Mouse (Mus musculus): Measurements from ENCODE around the gene Akap1.

Akap1 gene

DNA sequence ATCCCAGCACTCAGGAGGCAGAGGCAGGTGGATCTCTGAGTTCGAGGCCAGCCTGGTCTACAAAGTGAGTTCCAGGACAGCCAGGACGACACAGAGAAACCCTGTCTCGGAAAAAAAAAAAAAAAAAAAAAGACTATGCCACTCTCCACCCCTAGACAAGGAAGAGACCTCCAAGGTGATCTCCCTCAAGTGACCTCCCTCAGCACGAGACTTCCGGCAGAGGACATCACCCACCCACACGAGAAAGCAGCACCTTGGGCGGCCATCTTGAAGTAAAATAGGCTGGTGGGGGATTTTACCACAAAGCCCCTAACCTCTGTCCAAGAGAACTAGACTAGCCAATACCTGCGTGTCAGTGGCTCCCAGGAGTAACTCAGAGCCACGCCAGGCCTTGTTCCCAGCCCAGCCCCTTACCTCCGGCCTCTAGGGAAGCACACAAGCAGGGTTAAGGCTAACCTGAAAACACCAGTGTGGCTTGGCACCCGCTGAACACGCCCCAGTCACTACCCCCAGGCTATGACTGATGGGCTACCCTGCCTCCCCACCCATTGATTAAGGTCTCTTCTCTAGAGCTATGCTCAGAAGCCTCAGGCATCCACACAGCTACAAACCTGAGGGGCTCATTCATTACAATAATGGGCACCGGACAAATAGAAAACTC lies 21.9 kb downstream of the Akap1 start:
- DNase-seq (ENCODE audit: low spot score) = no peak

DNA sequence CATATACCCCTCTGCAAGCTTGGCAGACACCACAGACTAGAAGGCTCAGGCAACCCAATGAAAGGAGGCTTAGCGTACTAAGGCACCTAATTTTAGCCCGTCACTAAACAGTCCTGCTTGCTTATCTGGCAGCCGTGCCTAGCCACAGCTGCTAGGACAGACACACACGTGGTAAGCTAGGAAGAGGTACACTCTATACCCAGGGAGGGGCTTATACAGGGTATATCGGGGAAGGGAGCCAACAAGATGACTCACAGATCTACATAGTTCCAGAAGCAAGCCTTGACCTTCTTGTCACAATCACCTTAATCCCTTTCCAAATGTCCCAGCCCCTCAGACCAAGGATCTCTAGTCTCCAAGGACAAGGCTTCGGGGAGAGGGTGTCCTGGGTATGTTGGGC lies 23.0 kb downstream of the Akap1 start:
- DNase-seq (ENCODE audit: low spot score) = no peak

DNA sequence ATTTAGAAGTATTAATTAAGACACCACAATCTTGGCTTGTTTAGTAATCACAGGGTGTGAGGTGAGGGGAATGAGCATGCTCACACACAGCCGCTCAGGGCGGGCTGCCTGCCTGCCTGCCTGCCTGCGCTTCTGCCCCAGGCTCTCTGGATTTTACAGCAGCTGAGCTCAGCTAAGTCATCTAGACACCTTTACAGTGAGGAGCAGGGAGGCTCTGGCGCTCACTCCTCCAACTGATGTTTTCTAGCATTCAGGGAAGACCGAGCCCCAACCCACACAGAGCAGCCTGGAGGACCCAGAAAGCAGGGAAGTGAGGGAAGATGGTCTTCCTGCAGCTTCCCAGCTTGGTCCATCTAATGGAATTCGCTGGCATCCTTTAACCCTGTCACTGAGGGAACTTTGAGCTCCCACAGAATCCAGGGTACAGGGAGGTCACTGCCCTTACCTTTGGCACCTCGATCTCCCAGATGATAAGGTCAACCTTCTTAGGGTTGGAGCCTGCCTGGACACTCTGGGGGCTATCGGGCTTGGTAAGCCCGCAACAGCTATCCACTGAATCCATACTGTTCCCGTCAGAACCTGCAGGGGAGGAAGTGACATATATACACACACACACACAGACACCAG lies 23.5 kb downstream of the Akap1 start:
- DNase-seq (ENCODE audit: low spot score) = no peak

DNA sequence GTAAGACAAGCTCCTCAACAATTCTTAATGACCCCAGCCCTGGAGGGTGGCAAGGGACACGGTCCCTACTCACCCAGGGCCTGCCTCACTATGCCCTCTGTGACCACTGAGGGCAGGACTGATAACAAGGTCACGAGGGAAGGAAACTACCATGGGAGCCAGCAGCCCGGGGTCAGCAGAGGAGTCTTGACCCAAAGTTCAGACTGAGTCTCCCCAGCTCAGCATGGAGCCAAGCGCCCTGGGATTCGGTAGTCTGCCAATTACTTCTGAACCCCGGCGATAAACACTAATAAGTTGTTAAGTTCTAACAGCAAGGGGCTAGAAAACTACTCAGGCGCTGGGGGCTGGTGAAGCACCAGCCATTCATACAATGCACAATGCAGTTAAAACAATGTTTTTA lies 24.1 kb downstream of the Akap1 start:
- DNase-seq (ENCODE audit: low spot score) = no peak

DNA sequence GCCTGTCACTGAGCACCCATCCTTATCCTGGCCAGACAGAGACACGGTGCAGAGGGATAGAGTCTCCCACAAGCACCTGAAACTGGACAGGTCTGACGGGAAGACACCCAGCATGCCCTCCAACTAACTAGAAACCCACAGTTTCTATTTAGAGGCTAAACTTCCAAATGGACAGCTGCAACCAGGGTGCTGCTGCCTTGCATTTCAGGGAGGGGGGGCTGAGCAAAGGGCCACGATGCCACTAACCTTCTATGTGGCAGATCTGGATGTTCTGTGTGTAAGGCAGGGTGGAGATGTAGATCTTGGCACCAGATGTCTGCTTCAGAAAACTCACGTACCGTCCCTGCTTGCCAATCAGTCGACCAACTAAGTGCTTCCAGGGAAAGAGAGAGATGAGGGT lies 25.0 kb downstream of the Akap1 start:
- DNase-seq (ENCODE audit: low spot score) = no peak

DNA sequence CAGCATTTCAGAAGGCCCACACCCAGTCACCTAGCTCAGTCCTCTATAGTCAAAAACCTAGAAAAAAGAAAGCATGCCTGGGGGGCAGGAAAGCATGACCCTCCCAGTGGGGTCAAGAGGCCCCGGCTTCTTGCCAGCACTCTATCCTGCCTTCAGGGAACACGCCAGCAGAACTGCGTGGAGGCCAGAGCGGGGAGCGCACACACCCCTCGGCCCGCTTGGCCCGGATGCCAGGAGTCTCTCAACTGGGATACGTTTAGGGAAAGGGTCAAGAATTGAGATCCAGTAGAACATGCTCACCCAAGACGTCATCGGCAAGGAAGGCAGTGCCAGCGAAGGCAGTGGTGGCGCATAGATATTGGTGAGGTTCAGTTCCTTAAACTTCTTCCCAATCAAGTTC lies 25.8 kb downstream of the Akap1 start:
- DNase-seq (ENCODE audit: low spot score) = no peak

DNA sequence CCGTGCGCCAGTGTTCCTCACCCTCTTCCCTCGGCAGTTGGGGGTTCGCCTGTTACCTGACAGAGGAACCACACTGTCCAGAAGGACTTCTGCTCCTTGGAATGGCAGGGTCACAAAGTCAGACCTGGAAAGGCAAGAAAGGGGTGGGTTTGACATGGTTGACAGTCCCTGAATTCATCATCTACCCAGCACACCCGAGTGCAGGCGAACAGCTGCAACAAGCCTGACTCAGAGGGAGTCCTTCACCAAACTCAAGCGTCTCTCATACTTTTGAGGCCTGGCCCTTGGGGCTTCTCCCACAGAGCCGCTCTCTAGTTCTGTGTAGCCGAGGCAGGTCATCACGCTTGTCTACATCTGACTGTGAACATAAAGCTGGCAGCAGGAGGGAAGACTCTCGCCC lies 29.8 kb downstream of the Akap1 start:
- no peak for DNase-seq (ENCODE audit: low spot score)

DNA sequence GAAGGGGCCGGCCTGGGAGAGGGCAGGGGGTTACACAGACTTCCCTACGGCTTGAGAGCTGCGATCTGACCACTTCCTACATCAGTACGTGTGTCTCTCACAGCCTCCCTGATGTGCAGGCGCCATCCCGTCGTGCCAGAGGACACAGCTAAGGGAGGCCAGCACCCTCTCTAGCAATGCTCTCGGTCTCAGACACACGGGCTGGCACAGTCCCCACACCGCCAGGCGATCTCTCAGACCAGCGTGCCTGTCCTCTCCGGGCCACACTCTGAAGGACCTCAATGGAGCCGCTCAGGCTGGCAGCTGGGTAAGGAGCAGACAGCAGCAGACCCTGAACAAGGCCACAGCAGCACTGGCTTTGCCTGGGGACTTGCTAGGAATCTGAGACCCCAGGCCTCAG lies 30.3 kb downstream of the Akap1 start:
- no peak for DNase-seq (ENCODE audit: low spot score)

DNA sequence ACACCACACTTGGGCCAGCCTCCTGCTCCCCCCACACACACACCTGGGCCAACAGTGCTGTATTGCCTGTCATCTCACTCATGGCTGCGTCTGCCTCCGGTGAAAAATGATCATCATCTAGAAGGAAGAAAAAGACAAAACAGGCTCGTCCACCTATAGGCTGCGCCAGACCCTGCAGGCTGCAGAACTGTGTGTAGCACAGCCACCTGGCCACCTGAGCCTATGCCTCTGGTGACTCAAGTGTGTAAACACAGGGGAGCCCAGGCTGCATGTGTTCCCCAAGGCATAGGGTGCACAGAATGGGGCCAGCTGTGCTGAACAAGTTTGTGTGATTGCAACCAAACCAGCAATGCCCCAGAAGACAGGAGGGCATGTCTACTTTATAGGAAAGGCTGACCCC lies 31.3 kb downstream of the Akap1 start:
- no peak for DNase-seq (ENCODE audit: low spot score)

DNA sequence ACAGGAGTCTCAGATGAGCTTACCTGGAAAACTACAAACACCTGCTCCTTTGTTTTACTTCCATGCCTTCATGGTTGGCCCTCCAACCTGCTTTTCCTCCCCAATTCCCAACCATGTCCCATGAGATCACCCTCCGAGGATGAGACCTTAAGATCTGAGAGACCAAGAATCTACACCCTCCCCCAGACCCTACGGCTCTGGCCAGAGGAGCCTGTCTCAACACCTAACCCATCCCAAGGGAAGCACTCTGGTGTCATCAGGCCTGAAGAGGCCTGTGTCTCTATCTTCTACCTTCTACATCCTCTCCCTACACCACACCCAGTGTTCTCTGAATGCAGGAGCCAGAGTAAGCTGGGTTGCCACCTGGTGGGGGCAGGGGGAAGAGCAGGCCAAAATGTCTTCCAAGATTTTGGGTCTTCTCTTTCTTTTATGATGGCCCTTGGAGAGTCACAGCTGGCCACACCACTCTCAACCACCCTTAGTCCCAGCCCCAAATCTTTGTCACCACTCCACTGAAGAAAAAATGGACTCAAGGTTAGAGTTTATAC lies 34.1 kb downstream of the Akap1 start:
- DNase-seq (ENCODE audit: low spot score) = peak; percentile 74

DNA sequence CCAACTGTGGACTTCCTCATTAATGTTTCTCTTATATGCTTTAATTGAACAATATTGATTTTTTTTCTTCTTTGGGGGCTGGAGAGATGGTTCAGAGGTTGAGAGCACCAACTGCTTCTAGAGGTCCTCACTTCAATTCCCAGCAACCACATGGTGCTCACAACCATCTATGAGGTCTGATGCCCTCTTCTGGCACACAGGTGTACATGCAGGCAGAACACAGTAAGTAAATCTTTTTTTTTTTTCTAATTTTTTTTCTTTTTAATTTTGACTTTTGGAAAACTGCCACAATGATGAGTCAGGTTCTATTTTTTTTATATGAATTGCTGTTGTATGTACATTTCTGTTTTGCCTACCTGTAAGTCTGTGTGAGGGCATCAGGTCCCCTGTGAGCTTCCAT lies 35.9 kb downstream of the Akap1 start:
- DNase-seq (ENCODE audit: low spot score) = no peak

DNA sequence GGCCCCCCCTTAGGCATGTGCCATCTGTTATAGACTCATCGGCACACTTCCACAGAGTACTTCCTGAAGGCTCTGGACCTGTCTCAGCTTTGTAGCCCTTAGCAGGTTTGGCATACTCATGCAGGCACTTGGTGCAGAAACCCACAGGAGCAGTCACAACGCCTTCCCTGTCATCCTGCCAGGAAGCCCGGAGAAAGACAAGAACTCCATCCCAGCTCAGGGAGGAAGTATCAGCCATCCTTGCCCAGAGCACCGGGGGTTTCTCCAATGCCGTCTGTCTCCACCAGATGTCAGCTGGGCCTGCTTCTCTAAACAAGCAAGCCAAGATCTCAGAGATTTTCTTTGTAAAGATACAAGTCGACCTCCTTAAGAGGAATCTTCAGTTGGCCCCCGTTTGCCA lies 38.5 kb downstream of the Akap1 start:
- no peak for DNase-seq (ENCODE audit: low spot score)

DNA sequence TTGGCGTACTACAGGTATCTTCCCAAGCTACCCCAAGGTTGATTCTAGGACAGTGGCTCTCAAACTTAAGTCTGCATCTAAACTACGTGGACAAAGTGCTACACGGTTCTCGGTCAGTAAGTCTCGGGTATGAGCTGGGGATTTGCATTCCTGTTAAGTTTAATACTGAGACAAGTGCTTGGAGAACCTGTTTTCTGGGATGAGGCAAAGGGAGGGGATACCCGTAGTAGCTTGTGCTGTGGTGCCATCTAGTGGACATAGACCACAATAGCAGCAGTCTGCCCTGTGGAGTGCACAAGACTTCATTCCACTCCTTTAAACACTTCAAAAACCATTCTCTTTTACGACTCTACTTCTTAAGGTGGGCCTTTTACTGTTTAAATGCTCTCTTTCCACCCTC lies 41.4 kb downstream of the Akap1 start:
- DNase-seq (ENCODE audit: low spot score) = peak; percentile 96

DNA sequence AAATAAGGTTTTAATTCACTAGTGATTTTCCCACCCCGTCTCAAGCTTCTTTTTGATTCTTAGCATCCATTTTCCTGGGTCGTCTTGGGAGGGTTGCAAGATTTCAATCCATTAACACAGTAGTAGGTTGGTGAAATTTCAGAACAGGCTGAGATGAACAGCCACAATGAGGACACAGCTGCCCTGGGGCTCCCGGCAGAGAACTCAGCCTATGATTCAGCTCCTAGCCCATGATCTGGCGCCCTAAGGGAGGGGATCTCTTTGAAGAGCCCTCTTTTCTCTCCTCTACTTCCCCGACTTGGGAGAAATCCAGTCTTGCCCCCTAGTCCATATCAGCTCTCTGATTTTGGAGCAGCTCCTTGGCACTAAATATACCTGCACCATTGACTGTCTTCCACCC lies 41.9 kb downstream of the Akap1 start:
- DNase-seq (ENCODE audit: low spot score) = peak; percentile 52

DNA sequence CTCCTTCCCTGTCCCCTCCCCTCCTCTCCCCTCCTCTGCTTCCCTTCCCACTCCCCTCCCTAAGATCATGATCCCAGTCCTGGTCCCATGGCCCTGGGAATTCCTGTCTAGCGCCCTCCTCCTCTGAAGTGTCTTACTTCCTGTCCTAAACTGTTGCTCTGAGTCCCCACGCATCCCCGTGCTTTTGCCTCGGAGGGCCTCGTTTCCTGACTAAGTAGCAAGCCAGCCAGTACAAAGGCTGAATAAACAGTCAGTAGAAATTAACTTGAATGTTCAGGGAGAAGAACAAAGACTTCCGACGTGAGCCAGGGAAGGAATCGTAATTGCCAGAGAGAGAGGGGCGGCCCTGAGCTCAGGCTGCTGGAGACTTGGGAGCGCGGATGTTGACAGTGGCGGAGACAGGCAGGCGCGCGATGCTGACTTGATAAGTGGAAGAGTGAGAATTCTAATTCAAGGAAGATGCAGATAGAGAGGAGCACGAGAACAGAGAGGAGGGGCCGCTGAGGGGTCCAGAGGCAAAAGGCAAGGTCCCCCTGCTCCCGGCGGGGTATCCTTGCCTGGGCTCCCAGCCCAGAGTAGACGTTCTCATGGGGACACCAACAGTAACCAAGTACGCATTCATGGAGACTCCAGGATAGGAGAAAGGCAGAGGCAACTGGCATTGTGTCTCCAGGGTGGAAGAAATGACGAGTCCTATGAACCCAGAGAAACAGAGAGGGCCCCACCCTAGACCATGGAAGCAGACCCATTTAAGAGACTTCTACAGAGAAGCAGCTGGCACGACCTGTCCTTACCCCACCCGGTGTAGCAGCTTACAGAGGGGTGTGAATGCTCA lies 43.4 kb downstream of the Akap1 start:
- peak; percentile 57 for DNase-seq (ENCODE audit: low spot score)

DNA sequence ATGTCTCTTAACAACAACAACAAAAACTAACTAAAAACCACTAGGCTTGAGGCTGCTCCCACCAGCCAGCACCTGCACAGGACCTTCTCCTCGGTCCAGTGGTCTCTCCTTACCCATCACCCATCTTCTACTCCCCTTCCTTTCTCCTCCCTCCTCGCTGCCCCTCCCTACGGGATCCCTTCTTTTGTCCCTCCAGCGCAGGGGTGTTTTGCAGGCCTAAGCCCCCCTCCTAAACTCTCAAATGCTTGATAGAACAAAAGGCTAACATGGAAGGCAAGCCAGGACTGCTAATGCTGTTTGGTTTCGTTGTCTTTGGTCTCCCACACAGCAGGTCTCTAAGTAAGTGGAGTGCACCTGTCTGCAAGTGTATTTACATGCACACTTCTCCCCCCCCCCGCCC lies 44.1 kb downstream of the Akap1 start:
- DNase-seq (ENCODE audit: low spot score) = no peak

DNA sequence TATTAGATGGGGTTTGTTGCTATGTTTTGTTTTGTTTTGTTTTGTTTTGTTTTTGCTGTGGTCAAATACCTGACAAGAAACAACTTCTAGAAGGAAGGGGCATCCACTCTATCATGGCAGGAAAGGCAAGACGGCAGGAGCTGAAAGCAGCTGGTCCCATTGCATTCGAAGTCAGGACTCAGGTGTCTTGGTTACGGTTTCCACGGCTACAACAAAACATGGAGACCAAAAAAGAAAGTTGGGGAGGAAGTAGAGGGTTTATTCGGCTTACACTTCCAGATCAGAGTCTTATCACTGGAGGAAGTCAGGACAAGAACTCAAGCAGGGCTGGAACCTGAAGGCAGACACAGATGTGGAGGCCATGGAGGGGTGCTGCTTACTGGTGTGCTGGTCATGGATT lies 47.3 kb downstream of the Akap1 start:
- DNase-seq (ENCODE audit: low spot score) = no peak

DNA sequence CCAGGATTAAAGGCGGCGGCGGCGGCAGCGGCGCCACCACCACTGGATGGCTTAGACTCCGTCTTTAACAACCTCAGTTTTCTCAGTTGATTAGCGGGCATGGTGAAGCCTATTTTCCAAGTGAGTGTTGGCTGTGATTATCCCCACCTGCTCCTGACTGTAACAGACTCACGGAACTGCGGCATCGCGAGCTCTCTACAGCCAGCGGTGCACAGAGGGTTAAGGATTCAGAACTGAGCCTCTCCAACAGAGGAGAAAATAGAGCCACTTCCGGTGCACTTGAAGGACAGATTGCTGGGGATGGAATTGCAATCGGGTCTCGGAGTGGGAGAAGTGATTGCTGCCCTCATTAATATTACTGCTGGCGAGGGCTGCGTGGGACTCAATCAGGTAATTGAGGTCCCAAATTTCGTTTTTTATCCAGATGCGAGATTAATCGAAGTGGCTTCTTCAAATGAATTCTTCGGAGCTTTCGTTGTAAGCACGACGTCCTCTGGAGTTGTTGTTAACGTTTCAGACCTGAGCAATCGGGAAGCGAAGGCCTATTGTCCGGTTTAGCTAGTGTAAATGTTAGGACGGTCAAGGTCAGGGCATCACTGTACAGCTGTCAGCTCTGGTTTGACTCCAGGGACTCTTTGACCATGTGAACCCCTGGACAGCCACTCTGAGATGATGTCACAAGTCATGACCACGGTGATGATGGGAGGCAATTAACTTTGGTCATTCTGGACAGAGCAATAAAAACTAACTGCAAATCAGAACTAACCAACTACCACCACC lies 61.0 kb downstream of the Akap1 start:
- peak; percentile 40 for DNase-seq (ENCODE audit: low spot score)

DNA sequence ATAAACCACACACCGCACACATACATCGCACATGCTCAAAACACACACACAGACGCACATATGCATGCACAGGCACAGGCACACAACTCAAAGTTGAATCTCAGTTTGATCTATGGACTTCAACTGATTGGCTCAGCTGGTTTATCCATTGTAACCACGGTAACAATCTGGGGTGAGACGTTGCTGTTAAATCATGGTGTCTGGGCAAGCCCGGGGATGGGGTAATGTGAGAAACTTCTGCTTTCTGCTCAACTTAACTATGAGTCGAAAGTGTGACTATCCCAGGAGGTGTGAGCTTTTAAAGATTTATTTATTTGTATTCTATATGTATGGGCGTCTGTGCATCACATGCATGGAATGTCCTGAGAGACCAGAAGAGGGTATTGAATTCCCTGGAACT lies 68.2 kb downstream of the Akap1 start:
- no peak for DNase-seq (ENCODE audit: low spot score)

DNA sequence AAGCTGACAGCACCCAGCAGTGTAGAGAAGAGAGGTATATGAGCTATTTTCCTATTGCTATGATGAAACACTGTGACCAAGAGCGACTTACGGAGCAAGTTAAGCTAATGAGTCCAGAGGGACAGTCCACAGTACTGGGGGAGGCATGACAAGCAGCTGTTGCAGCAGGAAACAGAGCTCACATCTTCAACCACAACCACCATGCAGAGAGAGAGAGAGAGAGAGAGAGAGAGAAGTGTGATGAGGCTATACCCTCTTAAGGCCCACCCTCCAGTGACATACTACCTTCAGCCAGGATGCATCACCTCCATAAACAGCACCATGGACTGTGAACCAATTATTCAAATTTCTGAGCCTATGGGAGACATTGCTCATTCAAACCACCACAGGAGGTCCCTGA lies 74.5 kb downstream of the Akap1 start:
- no peak for DNase-seq (ENCODE audit: low spot score)

DNA sequence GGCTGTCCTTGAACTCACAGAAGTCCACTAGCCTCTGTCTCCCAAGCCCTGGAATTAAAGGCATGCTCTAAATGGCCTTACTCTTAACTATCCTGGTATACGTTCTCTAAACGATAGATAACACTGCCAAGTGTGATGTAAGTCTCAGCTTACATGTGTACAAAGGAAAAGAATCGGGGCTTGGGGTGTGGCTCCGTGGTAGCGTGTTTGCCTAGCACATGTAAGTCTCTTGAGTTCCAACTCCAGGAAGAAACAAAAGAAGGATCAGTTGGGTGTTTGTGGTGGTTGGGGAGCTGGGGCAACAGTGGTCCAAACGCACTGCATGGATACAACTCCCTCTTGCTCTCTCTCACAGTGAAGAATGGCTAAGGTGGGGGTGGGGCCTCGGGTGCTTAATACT lies 77.6 kb downstream of the Akap1 start:
- no peak for DNase-seq (ENCODE audit: low spot score)

DNA sequence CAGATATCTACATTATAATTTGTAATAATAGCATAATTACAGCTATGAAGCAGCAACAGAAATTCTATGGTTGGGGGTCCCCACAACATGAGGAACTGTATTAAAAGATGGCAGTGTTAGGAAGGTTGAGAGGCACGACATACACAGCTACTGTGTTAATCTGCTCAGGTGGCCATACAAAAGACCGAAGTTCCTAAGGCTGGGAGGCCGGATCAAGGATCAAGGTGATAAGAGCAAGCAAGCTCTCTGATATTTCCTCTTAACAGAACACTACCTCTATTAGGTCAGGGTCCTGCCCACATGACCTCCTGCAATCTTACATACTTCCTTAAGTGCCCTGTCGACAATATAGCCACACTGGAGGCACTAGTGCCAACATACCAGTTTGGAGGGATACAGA lies 80.9 kb downstream of the Akap1 start:
- DNase-seq (ENCODE audit: low spot score) = no peak
